Mouse (Mus musculus) layer of hippocampus, adult 6 months (tissue): Measurements from ENCODE around the gene Arhgap5. TPM values are rescaled to one million over a fixed set of nuclear protein-coding genes. Genes with fewer than 3 reads are reported as not detected.

ENCODE experiments used
- long read RNA-seq, 2 experiments: library from polyadenylated mRNA; unstranded; transcript quantifications; one replicate each; pipeline ENCODE4 v2.0.0; 2019 to 2020
- polyA plus RNA-seq: library from polyadenylated mRNA; unstranded; fragments of <200 nt; fragmentation: Nextera tagmentation; gene quantifications from 2 replicates; pipeline ENCODE4 v1.2.3, GENCODE M21; 2021

The Arhgap5 gene
- 30.7 and 40.7 TPM in 2 replicates for polyA plus RNA-seq
- long read RNA-seq, experiment 1, full-length matches to known transcripts = 4 of 138 reads
- long read RNA-seq, experiment 1, partial matches to known transcripts = 44 of 138 reads
- long read RNA-seq, experiment 1, other reads (novel, unspliced or antisense) = 90 of 138 reads
- long read RNA-seq, experiment 2, full-length matches to known transcripts = 7 of 206 reads
- long read RNA-seq, experiment 2, partial matches to known transcripts = 26 of 206 reads
- long read RNA-seq, experiment 2, other reads (novel, unspliced or antisense) = 173 of 206 reads

GRCm38 (mm10) chr12:52503456-52504320 is at the start of gene Arhgap5:
TSS of gene Arhgap5 (plus strand) at chr12:52503972.

Other genes with a start within 250 kb of the Arhgap5 start
- gene Akap6, start 195.4 kb downstream of the Arhgap5 start, polyA plus RNA-seq = 20.3 and 21.6 TPM in 2 replicates